Mouse (Mus musculus) T-helper 17 cell (primary cell): Measurements from ENCODE around the gene Zbtb22.

Experiments used
- in situ Hi-C, 2 experiments: fragments of 300-600 bp; cut with MboI, MseI; formaldehyde crosslinking; loops; 1 replicate in 1 of 2; 2 replicates in 1 of 2; pipeline ENCODE4 v1.15.1; 2025; ENCODE audit warnings: high pct_unique_total_duplicates in 2 of 2

Gene Zbtb22

DNA sequence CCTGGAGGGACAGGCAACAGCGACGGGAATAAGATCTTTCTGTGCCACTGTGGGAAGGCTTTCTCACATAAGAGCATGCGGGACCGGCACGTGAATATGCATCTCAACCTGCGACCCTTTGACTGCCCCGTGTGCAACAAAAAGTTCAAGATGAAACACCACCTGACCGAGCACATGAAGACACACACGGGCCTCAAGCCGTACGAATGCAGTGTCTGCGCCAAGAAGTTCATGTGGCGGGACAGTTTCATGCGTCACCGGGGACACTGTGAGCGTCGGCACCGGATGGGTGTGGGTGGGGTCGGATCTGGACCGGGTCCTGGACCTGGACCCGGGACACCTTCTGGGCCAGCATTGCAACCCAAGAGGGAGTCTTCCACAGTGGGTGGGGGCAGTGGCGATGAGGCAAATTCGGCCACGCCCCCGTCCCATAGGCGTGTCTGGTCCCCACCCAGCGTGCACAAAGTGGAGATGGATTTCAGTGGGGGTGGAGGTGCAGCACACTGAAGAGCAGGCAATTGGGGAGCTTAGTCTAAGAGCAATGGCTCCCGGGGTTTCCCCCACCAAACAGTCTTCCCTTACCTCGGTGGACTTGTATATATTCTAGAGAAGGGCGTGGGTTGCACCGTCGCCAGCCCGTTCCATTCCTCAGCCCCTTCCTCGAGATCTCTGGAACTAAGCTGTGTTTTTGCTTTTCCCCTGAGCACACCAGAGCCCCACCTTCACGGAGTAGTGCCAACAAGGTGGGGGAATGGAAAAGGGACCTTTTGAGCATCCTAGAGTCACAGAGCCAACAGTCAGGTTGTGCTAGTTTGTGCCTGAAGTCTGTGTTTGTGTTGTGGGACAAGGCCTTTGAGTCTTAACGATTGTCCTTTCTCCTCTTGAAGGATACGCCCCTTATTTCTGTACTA is 2.8 kb downstream of the Zbtb22 start:
- in situ Hi-C loops: loop anchor here in 1 of 2 experiments (10.0 to 25.0 kb wide), 2 partner anchors 276 to 919 kb away; partner anchors contain the start of genes Dxo, Psmb8 and Stk19

DNA sequence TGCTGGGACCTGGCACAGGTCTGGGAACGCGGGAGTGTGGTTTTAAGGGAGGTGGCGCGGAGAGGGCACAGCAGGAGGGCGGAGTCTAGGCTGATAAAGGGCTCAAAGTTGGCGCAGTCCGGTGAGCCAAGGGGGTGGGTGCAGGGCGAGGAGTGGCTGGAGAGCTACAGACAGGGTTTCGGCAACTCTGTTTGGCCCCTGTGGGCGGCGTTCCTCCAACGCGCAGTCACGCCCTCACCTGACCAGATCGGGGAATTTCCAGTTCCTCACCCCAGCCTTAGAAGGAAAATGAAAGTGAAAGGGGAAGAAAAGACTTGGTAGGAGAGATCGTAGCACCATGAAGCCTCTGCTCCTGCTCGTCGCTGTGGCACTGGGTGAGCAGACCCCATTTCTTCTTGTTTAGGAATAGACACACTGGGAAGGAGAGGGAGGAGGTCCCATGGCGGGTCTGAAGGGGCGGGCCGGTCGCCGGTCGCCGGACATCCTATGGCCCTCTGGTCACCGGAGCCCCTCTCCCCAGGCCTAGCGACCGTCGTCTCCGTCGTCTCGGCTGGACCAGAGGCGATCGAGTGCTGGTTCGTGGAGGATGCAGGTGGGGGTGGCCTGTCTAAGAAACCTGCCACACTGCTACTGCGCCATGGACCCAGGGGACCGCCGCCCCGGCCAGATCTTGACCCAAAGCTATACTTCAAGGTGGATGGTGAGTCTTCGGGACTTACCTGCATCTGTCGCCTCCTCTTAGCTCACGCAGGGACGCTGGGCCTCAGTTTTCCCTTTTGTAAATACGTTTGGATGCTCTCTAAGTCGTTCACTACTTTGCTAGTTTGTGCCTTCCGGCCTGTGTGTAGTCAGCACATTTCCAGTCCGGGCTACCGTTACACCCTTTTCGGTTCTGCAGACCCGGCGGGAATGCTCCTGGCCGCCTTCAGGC is 3.9 kb downstream of the Zbtb22 start:
- in situ Hi-C loops: loop anchor here in 1 of 2 experiments (10.0 to 25.0 kb wide), 2 partner anchors 275 to 918 kb away; partner anchors contain the start of genes Dxo, Psmb8 and Stk19

DNA sequence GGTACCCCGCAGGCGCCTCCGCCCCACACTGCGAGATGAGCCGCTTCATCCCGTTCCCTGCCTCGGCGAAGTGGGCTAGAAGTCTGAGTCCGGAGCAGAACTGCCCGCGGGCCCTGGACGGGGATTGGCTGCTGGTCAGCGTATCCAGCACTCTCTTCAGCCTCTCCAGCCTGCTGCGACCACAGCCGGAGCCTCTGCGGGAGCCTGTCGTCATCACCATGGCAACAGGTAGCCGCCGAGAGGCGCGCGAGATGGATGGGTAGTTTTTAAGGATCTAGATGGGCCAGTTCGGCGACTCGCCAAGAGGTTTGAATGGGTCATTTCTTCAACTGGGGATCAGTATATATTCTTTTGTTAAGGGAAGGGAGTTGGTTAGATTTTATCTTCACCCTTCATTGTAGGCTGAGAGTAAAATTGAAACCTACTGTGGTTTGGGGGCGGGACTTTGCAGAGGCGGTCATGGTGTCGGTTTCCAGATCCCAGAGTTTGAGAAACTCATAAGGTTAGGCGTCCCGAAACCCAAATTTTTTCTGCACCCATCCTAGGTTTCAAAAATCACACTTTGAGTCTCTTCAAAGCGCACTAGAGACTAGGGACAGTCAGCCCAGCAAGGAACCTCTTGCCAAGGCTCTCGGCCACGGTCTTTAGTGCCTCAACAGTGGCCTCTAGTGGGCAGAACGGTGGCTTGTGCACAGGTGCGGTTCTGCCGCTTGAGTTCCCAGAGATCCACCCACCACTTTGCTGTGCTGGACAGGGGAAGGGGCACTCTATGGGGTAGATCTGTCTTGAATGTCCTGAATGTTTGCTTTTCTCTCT is 4.8 kb downstream of the Zbtb22 start:
- in situ Hi-C loops: loop anchor here in 1 of 2 experiments (25.0 kb wide), 1 partner anchor 917 kb away; the partner anchor contains the start of genes Dxo and Stk19

DNA sequence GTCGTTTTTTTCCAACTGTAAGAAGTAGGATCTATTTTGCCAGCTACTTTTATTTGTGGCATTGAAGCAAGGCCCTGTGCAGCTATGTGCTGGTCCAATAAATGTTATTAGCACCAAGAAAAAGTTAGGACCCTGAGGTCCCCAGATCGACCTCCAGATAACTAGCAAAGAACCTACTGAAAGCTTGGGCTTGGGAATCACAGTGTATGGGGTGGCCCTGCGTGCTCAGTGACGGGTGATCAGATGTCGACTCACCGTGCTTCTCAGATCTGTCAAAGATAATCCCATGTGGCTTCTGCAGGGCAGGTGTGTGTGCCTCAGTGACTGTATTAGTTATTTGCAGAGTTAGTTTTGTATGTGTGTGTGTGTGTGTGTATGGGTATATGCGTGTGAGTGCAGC is 5.7 kb downstream of the Zbtb22 start:
- in situ Hi-C loops: loop anchor here in 1 of 2 experiments (25.0 kb wide), 1 partner anchor 916 kb away; the partner anchor contains the start of genes Dxo and Stk19

- in situ Hi-C loops: loop anchor here in 1 of 2 experiments (25.0 kb wide), 1 partner anchor 913 kb away; the partner anchor contains the start of genes Dxo and Stk19
Measured at GRCm38 (mm10) chr17:33924577-33925283, 9.0 kb downstream of the Zbtb22 start.

DNA sequence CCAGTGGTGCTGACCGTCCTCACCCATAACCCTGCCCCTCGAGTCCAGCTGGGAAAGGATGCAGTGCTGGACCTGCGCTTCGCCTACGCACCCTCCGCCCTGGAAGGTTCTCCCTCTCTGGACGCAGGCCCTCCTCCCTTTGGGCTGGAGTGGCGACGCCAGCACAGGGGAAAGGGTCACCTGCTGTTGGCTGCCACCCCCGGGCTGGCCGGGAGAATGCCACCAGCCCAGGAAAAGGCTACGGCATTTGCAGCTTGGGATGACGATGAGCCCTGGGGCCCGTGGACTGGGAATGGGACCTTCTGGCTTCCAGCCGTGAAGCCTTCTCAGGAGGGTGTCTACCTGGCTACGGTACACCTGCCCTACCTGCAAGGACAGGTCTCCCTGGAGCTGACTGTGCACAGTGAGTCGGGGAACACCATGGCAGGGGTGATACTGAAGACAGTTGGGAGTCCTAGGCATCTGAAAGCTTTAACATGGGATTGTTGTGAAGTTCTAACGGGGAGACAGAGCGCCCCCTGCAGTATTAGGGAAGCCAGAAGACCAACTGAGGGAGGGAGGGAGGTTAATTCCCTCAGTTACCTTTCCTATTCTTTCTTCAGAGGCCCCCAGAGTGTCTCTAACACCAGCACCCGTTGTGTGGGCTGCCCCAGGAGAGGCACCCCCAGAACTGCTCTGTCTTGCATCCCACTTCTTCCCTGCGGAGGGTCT is 9.9 kb downstream of the Zbtb22 start:
- in situ Hi-C loops: no loop called here

GRCm38 (mm10) chr17:33926207-33926932 is 10.7 kb downstream of the Zbtb22 start:
- in situ Hi-C loops: no loop called here

GRCm38 (mm10) chr17:33928251-33928947 is 12.7 kb downstream of the Zbtb22 start:
- in situ Hi-C loops: no loop called here

DNA sequence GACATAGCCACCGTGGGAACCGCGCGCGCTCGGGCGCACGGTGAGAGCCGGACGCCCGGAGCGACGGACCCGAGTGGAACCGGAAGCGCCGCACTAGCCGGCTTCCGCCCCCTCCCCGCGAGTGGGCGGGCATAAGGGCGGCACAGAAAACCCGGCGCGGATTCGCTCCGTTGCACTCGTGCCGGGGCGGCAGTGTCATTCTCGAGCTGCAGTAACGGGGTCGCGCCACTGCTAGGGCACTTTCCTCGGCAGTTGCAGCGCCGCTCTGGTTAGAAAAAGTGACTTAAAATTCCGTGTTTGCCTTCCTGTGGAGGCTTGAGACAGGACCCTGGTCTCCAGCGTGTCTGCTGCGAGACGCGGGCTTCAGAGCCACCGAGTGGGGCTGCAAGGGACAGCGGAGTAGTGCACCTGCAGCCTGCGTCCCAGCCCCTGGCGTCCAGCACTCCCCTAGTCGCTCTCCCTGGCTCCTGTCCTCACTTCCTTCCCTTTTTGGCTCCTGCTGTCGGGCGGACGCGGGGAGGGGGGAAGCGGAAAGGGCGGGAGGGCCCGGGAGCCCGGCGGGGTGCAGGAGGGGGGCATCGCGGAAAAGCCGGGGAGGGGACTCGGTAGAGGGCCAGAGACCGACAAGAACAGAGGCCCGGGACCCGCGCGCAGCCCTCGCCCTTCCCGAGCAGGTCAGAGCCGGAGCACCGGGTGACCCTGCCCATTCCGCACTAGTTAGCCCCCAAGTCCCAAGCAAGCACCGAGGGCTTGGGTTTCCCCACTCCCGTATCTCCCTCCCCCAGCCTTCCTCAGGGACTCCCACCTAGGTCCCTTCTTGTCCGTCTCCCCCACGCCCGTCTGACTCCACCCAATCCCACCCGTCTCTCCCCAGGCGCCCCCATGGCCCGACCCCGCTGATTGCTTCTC is 13.9 kb downstream of the Zbtb22 start, which contains the start of gene Rgl2:
Rgl2 (plus strand) TSS at position 173 of the 909 bp plus-strand sequence.
- in situ Hi-C loops: no loop called here

DNA sequence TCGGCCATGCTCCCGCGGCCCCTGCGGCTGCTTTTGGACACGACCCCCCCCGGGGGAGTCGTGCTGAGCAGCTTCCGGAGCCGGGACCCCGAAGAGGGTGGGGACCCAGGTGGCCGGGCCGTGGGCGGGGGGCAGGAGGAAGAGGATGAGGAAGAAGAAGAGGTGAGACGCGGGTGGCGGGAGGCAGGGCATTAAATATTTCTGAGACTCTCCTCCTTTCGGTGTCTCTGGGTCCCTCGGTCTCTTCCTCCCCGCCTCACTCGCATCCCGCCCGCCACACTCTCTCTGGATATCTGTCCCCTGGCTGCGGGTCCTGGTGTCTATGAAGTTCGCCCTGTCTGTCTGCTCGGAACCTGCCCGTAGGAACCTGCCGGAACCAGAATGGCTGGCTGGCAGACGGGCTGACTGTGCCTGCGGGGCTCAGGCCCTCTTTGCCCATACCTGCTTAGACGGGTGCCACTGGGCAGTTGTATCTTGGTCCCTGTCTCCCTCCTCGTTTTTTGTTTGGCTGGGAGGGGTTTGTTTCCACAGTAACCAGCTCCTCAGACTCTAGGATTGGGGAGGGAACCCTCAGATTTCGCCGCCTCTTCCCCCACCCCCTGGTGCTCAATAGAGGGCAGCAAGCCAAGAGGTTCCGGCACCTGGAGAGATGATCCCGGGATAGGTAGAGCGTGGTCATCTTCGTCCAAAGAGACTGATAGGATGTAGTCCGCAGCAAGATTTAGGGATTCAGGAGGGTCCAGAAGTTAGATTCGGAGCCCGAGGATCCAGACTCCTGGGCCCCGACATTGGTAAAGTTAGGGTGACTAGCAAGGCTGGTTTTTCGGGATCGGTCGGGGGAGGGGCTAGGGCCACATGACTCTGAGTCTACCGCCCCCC is 14.8 kb downstream of the Zbtb22 start:
- in situ Hi-C loops: no loop called here

- in situ Hi-C loops: no loop called here
Measured at GRCm38 (mm10) chr17:33931159-33931866, 15.6 kb downstream of the Zbtb22 start.

- in situ Hi-C loops: no loop called here
Measured at GRCm38 (mm10) chr17:33931947-33932346, 16.2 kb downstream of the Zbtb22 start.

- in situ Hi-C loops: no loop called here
Measured at GRCm38 (mm10) chr17:33932448-33932847, 16.7 kb downstream of the Zbtb22 start.

GRCm38 (mm10) chr17:33932970-33933369 is 17.3 kb downstream of the Zbtb22 start:
- in situ Hi-C loops: no loop called here

DNA sequence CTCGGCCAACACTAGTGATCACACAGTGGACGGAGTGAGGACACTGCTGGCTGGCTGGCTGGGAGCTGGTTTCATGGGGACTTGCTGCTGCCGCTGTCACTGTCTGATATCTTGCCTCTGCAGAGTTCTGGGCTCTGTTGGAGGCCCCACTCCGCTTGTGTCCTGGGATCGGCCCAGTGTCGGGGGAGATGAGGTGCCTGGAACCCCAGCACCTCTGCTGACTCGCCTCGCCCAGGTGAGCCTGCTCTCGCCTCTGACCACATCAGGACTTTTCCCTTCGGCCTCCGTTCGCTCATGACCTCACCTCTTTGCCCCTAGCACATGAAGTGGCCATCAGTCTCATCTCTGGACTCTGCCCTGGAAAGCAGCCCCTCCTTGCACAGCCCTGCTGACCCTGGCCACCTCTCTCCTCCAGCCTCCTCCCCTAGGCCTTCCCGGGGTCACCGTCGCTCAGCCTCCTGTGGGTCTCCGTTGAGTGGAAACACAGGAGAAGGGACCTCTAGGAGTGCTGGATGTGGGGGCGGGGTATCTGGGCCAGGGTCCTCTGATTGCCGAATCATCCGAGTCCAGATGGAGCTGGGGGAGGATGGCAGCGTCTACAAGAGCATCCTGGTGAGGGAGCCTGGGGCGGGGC is 19.8 kb downstream of the Zbtb22 start:
- in situ Hi-C loops: no loop called here
